Mouse (Mus musculus): ENCODE results near the gene Ndufab1. TPM values are rescaled to one million over a fixed set of nuclear protein-coding genes. Genes with fewer than 3 reads are reported as not detected.

The Ndufab1 gene
- total RNA-seq (2014; rRNA removed) (72.3 and 84.0 TPM in 2 replicates), polyA plus RNA-seq (2012; rRNA removed) (379 and 468 TPM in 2 replicates)

DNA sequence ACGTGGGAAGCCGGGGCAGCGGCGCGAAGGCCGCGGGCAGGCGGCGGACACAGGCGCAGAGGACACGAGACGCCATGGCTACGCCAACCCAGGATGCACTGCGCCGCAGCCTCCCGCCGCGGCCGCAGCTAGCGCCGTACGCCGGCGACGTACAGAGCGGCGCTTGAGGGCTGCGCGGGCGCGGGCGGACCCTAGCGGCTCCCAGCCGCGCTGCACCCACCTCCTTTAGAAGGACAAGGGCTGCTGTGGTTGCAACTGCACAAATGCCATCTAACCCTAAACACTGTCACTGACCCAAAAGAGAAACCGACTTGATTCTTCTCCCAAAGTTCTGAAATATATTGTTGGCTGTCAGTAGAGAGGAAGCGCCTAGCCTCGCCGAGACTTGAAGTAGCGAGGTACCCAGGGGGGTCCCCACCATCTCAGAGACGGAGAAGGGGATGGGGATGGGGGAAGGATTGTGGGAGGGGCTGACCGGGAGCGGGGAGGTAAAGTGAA is at the start of gene Ndufab1:
Gene Ndufab1, minus strand, starts transcription at position 140 of the 498 bp plus-strand sequence.
- H3K36me3 ChIP-seq (ENCODE audit: control insufficient read depth, insufficient read depth, low read length) = peaks cover 14% of the 10 kb centered on the region
- H3K9ac ChIP-seq (ENCODE audit: low read depth, low read length) = peak within 1 kb of the TSS; percentile 79
- peaks cover 16% of the 10 kb centered on the region for H3K4me1 ChIP-seq (ENCODE audit: control insufficient read depth, insufficient read depth, low read length)
- H3K79me2 ChIP-seq (ENCODE audit: control insufficient read depth, insufficient read depth, low read length) = peaks cover 26% of the 10 kb centered on the region
- peak within 1 kb of the TSS; percentile 90 for H3K4me3 ChIP-seq (ENCODE audit: insufficient read depth, low read depth, low read length)
- WGBS = under 1% methylated on average over 37 of the region's 43 CpGs
- peak within 1 kb of the TSS; percentile 80 for H3K27ac ChIP-seq (replicated peaks; ENCODE audit: insufficient read depth, low read depth, low read length)
- TF ChIP-seq POLR2A (IDR thresholded peaks at IDR 0.05; ENCODE audit: extremely low read depth, insufficient read depth, low read length) = no peak
- TF ChIP-seq CTCF (IDR thresholded peaks at IDR 0.05; ENCODE audit: low read depth, low read length) = peak; percentile 83
- DNase-seq (ENCODE audit: extremely low read depth, low read depth, low spot score) = peak; percentile 76
- no peaks in the 10 kb centered on the region for H3K27me3 ChIP-seq (ENCODE audit: control insufficient read depth, insufficient read depth, low read length)

GRCm38 (mm10) chr7:122140991-122141390 is 39.3 kb upstream of the Ndufab1 start:
- Histone ChIP-seq H3K27ac (replicated peaks; ENCODE audit: insufficient read depth, low read depth, low read length) (no peak overlapping the region), H3K79me2 (ENCODE audit: control insufficient read depth, insufficient read depth, low read length) (no peaks in the 10 kb centered on the region; the same call in 1 of the 2 replicates), H3K4me1 (ENCODE audit: control insufficient read depth, insufficient read depth, low read length) (no peaks in the 10 kb centered on the region), H3K9ac (ENCODE audit: low read depth, low read length) (no peak overlapping the region), H3K36me3 (ENCODE audit: control insufficient read depth, insufficient read depth, low read length) (peaks cover 73% of the 10 kb centered on the region), H3K4me3 (ENCODE audit: insufficient read depth, low read depth, low read length) (no peak overlapping the region), H3K27me3 (ENCODE audit: control insufficient read depth, insufficient read depth, low read length) (no peaks in the 10 kb centered on the region)
- DNase-seq (ENCODE audit: extremely low read depth, low read depth, low spot score) = peak; percentile 48
- TF ChIP-seq POLR2A (IDR thresholded peaks at IDR 0.05; ENCODE audit: extremely low read depth, insufficient read depth, low read length) = no peak
- no peak for TF ChIP-seq CTCF (IDR thresholded peaks at IDR 0.05; ENCODE audit: low read depth, low read length)

GRCm38 (mm10) chr7:122138190-122138589 is 36.5 kb upstream of the Ndufab1 start:
- peak; percentile 29 for DNase-seq (ENCODE audit: extremely low read depth, low read depth, low spot score)
- WGBS = 76% methylated on average over 5 of the region's 5 CpGs
- H3K4me1 ChIP-seq (ENCODE audit: control insufficient read depth, insufficient read depth, low read length) = 0 out of 2 replicates have a peak, but pooled peaks cover 4% of the 10 kb centered on the region
- no peak for TF ChIP-seq CTCF (IDR thresholded peaks at IDR 0.05; ENCODE audit: low read depth, low read length)
- no peak for TF ChIP-seq POLR2A (IDR thresholded peaks at IDR 0.05; ENCODE audit: extremely low read depth, insufficient read depth, low read length)
- H3K36me3 ChIP-seq (ENCODE audit: control insufficient read depth, insufficient read depth, low read length) = peaks cover 60% of the 10 kb centered on the region
- H3K27me3 ChIP-seq (ENCODE audit: control insufficient read depth, insufficient read depth, low read length) = no peaks in the 10 kb centered on the region
- H3K9ac ChIP-seq (ENCODE audit: low read depth, low read length) = no peak overlapping the region
- H3K79me2 ChIP-seq (ENCODE audit: control insufficient read depth, insufficient read depth, low read length) = peaks cover under 1% of the 10 kb centered on the region; the same call in 1 of the 2 replicates
- H3K27ac ChIP-seq (replicated peaks; ENCODE audit: insufficient read depth, low read depth, low read length) = no peak overlapping the region
- H3K4me3 ChIP-seq (ENCODE audit: insufficient read depth, low read depth, low read length) = no peak overlapping the region

GRCm38 (mm10) chr7:122137071-122137470 is 35.4 kb upstream of the Ndufab1 start:
- H3K36me3 ChIP-seq (ENCODE audit: control insufficient read depth, insufficient read depth, low read length) = peaks cover 54% of the 10 kb centered on the region
- H3K9ac ChIP-seq (ENCODE audit: low read depth, low read length) = no peak overlapping the region
- TF ChIP-seq CTCF (IDR thresholded peaks at IDR 0.05; ENCODE audit: low read depth, low read length) (no peak), POLR2A (IDR thresholded peaks at IDR 0.05; ENCODE audit: extremely low read depth, insufficient read depth, low read length) (no peak)
- DNase-seq (ENCODE audit: extremely low read depth, low read depth, low spot score) = no peak
- no peaks in the 10 kb centered on the region for H3K27me3 ChIP-seq (ENCODE audit: control insufficient read depth, insufficient read depth, low read length)
- no peak overlapping the region for H3K4me3 ChIP-seq (ENCODE audit: insufficient read depth, low read depth, low read length)
- H3K27ac ChIP-seq (replicated peaks; ENCODE audit: insufficient read depth, low read depth, low read length) = no peak overlapping the region
- H3K4me1 ChIP-seq (ENCODE audit: control insufficient read depth, insufficient read depth, low read length) = 0 out of 2 replicates have a peak, but pooled peaks cover 4% of the 10 kb centered on the region
- H3K79me2 ChIP-seq (ENCODE audit: control insufficient read depth, insufficient read depth, low read length) = peaks cover 3% of the 10 kb centered on the region; the same call in 1 of the 2 replicates

GRCm38 (mm10) chr7:122135070-122135469 is 33.4 kb upstream of the Ndufab1 start:
- TF ChIP-seq CTCF (IDR thresholded peaks at IDR 0.05; ENCODE audit: low read depth, low read length) (no peak; the same call in 1 of the 2 replicates), POLR2A (IDR thresholded peaks at IDR 0.05; ENCODE audit: extremely low read depth, insufficient read depth, low read length) (no peak)
- 73% methylated on average over 10 of the region's 10 CpGs for WGBS
- DNase-seq (ENCODE audit: extremely low read depth, low read depth, low spot score) = no peak
- Histone ChIP-seq H3K27me3 (ENCODE audit: control insufficient read depth, insufficient read depth, low read length) (no peaks in the 10 kb centered on the region), H3K36me3 (ENCODE audit: control insufficient read depth, insufficient read depth, low read length) (peaks cover 39% of the 10 kb centered on the region), H3K79me2 (ENCODE audit: control insufficient read depth, insufficient read depth, low read length) (peaks cover 3% of the 10 kb centered on the region; the same call in 1 of the 2 replicates), H3K4me3 (ENCODE audit: insufficient read depth, low read depth, low read length) (no peak overlapping the region), H3K27ac (replicated peaks; ENCODE audit: insufficient read depth, low read depth, low read length) (no peak overlapping the region), H3K9ac (ENCODE audit: low read depth, low read length) (no peak overlapping the region), H3K4me1 (ENCODE audit: control insufficient read depth, insufficient read depth, low read length) (0 out of 2 replicates have a peak, but pooled peaks cover 4% of the 10 kb centered on the region)

DNA sequence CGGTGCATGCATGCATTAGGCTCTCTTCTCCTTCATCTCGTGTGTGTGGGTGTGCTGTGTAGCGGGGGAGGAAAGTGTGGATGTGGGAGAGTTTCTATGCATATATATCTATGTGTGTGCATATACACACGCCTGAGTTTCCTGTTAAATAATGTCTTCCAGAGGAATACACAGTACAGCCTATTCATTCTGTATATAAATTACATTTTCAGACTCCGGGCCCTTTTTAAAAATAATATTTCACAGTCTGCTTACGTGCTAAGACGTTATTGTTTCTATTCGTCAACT is 31.6 kb upstream of the Ndufab1 start:
- Histone ChIP-seq H3K79me2 (ENCODE audit: control insufficient read depth, insufficient read depth, low read length) (peaks cover 3% of the 10 kb centered on the region; the same call in 1 of the 2 replicates), H3K4me1 (ENCODE audit: control insufficient read depth, insufficient read depth, low read length) (0 out of 2 replicates have a peak, but pooled peaks cover 4% of the 10 kb centered on the region), H3K9ac (ENCODE audit: low read depth, low read length) (peak overlapping the region; percentile 89), H3K4me3 (ENCODE audit: insufficient read depth, low read depth, low read length) (peak overlapping the region; percentile 84), H3K27ac (replicated peaks; ENCODE audit: insufficient read depth, low read depth, low read length) (peak overlapping the region; percentile 30; the same call in 1 of the 2 replicates), H3K36me3 (ENCODE audit: control insufficient read depth, insufficient read depth, low read length) (peaks cover 24% of the 10 kb centered on the region), H3K27me3 (ENCODE audit: control insufficient read depth, insufficient read depth, low read length) (no peaks in the 10 kb centered on the region)
- WGBS = 13% methylated on average over 8 of the region's 8 CpGs
- no peak for DNase-seq (ENCODE audit: extremely low read depth, low read depth, low spot score)
- no peak for TF ChIP-seq POLR2A (IDR thresholded peaks at IDR 0.05; ENCODE audit: extremely low read depth, insufficient read depth, low read length)
- no peak for TF ChIP-seq CTCF (IDR thresholded peaks at IDR 0.05; ENCODE audit: low read depth, low read length)

Data from liver, adult 2 months (tissue).